Mouse (Mus musculus) midbrain, embryonic 15.5 days (tissue): ENCODE measurements around the gene Smim26. TPM values are rescaled to one million over a fixed set of nuclear protein-coding genes. Genes with fewer than 3 reads are reported as not detected.

Experiments used
- ATAC-seq: fragments of 200-750 bp; cut with Nextera tagmentation; replicated peaks from 2 replicates; pipeline ENCODE4 v1.8.0; 2017; ENCODE audit warnings: moderate TSS enrichment
- H3K27ac ChIP-seq: fragments of 300-500 bp; sonication (generic); 2 replicates; pipeline ENCODE4 v1.5.1; 2015; ENCODE audit warnings: mild to moderate bottlenecking, inconsistent platforms
- H3K27me3 ChIP-seq: fragments of 300-500 bp; sonication (generic); replicated peaks from 2 replicates; pipeline ENCODE4 v1.6.1; 2015; ENCODE audit warnings: inconsistent platforms
- H3K36me3 ChIP-seq: fragments of 300-500 bp; sonication (generic); replicated peaks from 2 replicates; pipeline ENCODE4 v1.6.1; 2015; ENCODE audit warnings: inconsistent platforms
- H3K4me1 ChIP-seq: fragments of 300-500 bp; sonication (generic); 2 replicates; pipeline ENCODE4 v1.6.1; 2015; ENCODE audit warnings: inconsistent platforms
- H3K4me2 ChIP-seq: fragments of 300-500 bp; sonication (generic); 2 replicates; pipeline ENCODE4 v1.6.1; 2015; ENCODE audit warnings: inconsistent platforms, mild to moderate bottlenecking, moderate library complexity
- H3K4me3 ChIP-seq: fragments of 300-500 bp; sonication (generic); 2 replicates; pipeline ENCODE4 v1.5.1; 2015; ENCODE audit warnings: mild to moderate bottlenecking, inconsistent platforms
- H3K9ac ChIP-seq: fragments of 300-500 bp; sonication (generic); 2 replicates; pipeline ENCODE4 v1.6.1; 2015; ENCODE audit warnings: mild to moderate bottlenecking, inconsistent platforms
- H3K9me3 ChIP-seq: fragments of 300-500 bp; sonication (generic); 2 replicates; pipeline ENCODE4 v1.6.1; 2016; ENCODE audit warnings: inconsistent platforms
- WGBS: fragments of 180-500 bp; shearing (Covaris S2); methylation state at CpG from one replicate; pipeline ENCODE4 v1.1.7; 2015; ENCODE audit warnings: mixed read lengths; 5-methylcytosine and 5-hydroxymethylcytosine counted together
- polyA plus RNA-seq: library from polyadenylated mRNA; unstranded; fragments of >200 nt; fragmentation: Nextera tagmentation; extraction: Ambion mirVana; gene quantifications from 2 replicates; pipeline ENCODE4 v1.2.1, GENCODE M21; 2015

Smim26 gene
- polyA plus RNA-seq, 1 experiment from 2014 or later: 53.0 TPM

DNA sequence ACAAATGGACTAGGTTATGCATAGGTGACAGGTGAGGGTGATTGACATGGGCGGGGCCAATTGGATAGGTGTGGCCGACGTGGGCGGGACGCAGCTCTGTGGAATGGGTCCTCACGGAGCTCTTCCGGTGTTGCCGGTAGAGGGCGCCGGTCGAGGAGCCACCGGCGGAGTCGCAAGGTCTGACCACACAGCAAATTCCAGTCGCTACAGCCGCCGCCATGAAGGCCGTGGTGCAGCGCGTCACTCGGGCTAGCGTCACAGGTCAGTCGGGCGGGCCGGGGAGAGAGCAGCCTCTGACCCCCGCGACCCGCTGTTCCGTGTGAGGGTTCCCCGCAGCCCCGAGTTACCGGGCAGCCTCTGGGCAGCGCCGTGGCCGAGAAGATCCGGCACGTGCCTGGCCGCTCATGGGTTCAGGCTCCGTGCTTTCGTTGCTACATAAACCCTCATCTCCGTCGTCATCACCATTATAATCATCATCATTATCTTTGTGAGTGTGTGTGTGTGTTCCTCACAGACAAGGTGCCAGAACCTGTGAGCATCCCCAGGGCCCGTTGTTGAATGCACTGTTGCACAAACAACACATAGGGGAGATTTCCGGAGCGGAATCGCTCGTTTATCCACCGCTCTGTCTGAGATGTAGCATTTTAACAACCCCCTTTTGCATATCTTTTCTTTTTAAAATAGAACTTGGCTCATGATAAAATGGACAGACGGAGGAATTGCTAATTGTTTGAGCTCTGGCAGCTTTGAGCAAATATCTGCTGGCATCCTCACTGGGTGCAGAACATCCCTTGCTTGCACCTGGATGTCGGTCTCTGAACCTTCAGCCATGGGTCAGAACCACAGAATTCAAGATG is 6.2 kb downstream of the Smim26 start, which contains the start of gene Dtd1:
Dtd1 (plus strand) TSS at position 67 of the 857 bp plus-strand sequence.
- H3K9me3 ChIP-seq: no peaks in the 10 kb centered on the region
- no peaks in the 10 kb centered on the region for H3K27me3 ChIP-seq
- peak within 1 kb of the TSS; percentile 78 for H3K27ac ChIP-seq
- peak; percentile 96 for ATAC-seq
- peak within 1 kb of the TSS; percentile 58 for H3K4me3 ChIP-seq
- peaks cover 4% of the 10 kb centered on the region; the same call in 1 of the 2 replicates for H3K36me3 ChIP-seq
- 1% methylated on average over 50 of the region's 50 CpGs for WGBS
- peak within 1 kb of the TSS; percentile 47 for H3K4me2 ChIP-seq
- H3K9ac ChIP-seq: peak within 1 kb of the TSS; percentile 70
- H3K4me1 ChIP-seq: peaks cover 7% of the 10 kb centered on the region

- peaks cover 4% of the 10 kb centered on the region; the same call in 1 of the 2 replicates for H3K36me3 ChIP-seq
- no peak overlapping the region for H3K9ac ChIP-seq
- ATAC-seq: no peak
- peaks cover 7% of the 10 kb centered on the region for H3K4me1 ChIP-seq
- H3K27ac ChIP-seq: no peak overlapping the region
- H3K9me3 ChIP-seq: no peaks in the 10 kb centered on the region
- 94% methylated on average over 1 of the region's 1 CpGs for WGBS
- no peak overlapping the region for H3K4me2 ChIP-seq
- H3K4me3 ChIP-seq: no peak overlapping the region
- H3K27me3 ChIP-seq: no peaks in the 10 kb centered on the region
Observed at GRCm38 (mm10) chr2:144601576-144601975, 7.7 kb downstream of the Smim26 start.

GRCm38 (mm10) chr2:144613956-144614355 is 20.1 kb downstream of the Smim26 start:
- Histone ChIP-seq H3K4me1 (no peaks in the 10 kb centered on the region), H3K36me3 (no peaks in the 10 kb centered on the region), H3K9me3 (no peaks in the 10 kb centered on the region; the same call in 1 of the 2 replicates), H3K9ac (no peak overlapping the region), H3K27me3 (no peaks in the 10 kb centered on the region), H3K27ac (no peak overlapping the region), H3K4me2 (no peak overlapping the region), H3K4me3 (no peak overlapping the region)
- WGBS: 96% methylated on average over 6 of the region's 6 CpGs
- ATAC-seq: no peak

DNA sequence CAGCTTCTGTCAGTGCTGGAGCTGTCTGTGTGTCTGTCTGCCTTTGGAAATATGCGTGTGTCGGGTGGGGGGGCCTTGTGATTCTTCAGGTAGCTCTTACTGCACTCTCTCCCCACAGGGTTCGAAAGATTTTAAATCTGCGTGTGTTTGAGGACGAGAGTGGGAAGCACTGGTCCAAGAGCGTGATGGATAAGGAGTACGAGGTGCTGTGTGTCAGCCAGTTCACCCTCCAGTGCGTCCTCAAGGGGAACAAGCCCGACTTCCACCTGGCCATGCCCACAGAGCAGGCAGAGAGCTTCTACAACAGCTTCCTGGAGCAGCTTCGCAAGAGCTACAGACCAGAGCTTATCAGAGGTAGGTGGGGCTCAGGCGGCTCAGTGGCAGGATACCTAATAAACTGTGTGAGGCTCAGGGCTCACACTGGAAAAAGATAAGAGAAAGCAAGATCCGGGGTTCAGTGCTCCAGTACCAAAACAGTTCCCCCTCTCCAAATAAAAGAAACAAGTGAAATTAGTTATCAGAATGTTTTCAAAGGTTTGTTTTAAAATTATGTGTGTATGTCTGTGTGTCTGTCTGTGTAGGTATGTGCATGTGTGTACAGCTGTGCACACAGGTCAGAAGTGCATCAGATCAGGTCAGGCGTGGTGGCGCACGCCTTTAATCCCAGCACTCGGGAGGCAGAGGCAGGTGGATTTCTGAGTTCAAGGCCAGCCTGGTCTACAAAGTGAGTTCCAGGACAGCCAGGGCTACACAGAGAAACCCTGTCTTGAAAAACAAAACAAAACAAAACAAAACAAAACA is 23.4 kb downstream of the Smim26 start:
- ATAC-seq: no peak
- Histone ChIP-seq H3K4me1 (no peaks in the 10 kb centered on the region), H3K9ac (no peak overlapping the region), H3K9me3 (no peaks in the 10 kb centered on the region; the same call in 1 of the 2 replicates), H3K27me3 (no peaks in the 10 kb centered on the region), H3K4me2 (no peak overlapping the region), H3K27ac (no peak overlapping the region), H3K36me3 (no peaks in the 10 kb centered on the region), H3K4me3 (no peak overlapping the region)
- 93% methylated on average over 16 of the region's 16 CpGs for WGBS

DNA sequence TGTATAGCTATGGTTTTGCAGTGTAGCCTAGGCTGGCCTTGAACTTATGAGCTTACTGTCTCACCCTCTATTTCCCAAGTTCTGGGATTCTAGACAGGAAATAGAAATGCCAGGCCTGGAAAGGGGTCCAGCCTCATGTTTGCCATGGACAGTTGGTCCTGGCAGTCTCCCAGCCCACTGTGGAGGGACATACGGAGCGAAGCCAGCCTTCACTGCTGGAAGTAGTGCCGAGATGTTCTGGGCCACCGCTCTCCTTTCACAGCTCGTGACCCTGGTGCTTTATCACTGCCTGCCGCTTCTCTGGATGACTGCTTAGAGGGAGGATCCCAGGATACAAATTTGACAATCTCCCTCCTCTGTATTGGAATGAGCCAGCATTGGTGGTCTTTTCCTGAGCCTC is 27.6 kb downstream of the Smim26 start:
- Histone ChIP-seq H3K9me3 (no peaks in the 10 kb centered on the region), H3K27ac (no peak overlapping the region), H3K36me3 (peaks cover 8% of the 10 kb centered on the region; the same call in 1 of the 2 replicates), H3K27me3 (no peaks in the 10 kb centered on the region), H3K4me3 (no peak overlapping the region), H3K4me2 (no peak overlapping the region), H3K4me1 (no peaks in the 10 kb centered on the region), H3K9ac (no peak overlapping the region)
- WGBS: 32% methylated on average over 6 of the region's 6 CpGs
- no peak for ATAC-seq

DNA sequence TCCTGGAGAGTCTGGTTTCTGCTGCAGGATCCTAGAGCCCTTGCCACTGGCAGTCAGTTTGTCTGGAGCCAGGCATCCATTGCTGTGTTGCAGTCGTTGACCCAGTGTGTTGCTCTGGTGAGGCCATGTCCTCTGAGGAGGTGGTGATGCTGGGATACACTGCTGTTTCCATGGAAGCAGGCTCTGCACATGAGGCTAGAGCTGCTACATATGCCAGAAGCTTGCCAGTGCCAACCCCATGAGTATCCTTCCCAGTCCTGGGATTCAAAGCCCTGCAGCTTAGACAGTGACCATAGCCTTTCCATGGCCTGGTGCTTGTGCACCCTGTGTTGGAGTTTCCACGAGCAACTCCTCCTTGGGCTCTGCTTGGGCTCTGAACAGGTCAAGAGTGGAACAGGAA is 39.7 kb downstream of the Smim26 start:
- 92% methylated on average over 2 of the region's 2 CpGs for WGBS
- ATAC-seq: no peak; the same call in 1 of the 2 replicates

DNA sequence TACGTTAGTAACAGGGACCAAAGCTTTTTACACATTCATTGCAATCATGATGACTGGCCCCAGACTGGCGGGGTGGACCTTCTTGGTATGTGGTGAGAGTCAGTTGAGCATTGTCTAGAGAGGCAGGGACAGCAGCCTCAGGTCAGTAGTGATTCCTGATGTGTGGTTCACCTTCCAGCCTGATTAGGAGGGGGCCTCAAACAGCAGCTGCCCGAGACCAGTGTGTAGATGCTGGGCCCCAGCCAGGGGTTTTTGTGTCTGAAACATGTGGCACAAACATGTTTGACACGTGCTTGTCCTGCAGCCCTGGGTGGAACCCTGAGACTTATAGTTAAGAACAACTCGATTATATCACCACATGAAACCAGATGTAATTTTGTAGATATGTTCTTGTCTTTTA is 40.4 kb downstream of the Smim26 start:
- Histone ChIP-seq H3K9me3 (no peaks in the 10 kb centered on the region), H3K27me3 (no peaks in the 10 kb centered on the region), H3K27ac (no peak overlapping the region), H3K4me2 (no peak overlapping the region), H3K9ac (no peak overlapping the region), H3K4me1 (no peaks in the 10 kb centered on the region), H3K36me3 (peaks cover 5% of the 10 kb centered on the region; the same call in 1 of the 2 replicates), H3K4me3 (no peak overlapping the region)
- 76% methylated on average over 5 of the region's 5 CpGs for WGBS
- no peak for ATAC-seq

More for the DNA sequence above, 39.7 kb downstream of the Smim26 start:
- no peaks in the 10 kb centered on the region for H3K27me3 ChIP-seq
- H3K9me3 ChIP-seq: no peaks in the 10 kb centered on the region
- H3K27ac ChIP-seq: no peak overlapping the region
- H3K4me2 ChIP-seq: no peak overlapping the region
- H3K4me3 ChIP-seq: no peak overlapping the region
- H3K36me3 ChIP-seq: peaks cover 5% of the 10 kb centered on the region; the same call in 1 of the 2 replicates
- no peak overlapping the region for H3K9ac ChIP-seq
- H3K4me1 ChIP-seq: no peaks in the 10 kb centered on the region

DNA sequence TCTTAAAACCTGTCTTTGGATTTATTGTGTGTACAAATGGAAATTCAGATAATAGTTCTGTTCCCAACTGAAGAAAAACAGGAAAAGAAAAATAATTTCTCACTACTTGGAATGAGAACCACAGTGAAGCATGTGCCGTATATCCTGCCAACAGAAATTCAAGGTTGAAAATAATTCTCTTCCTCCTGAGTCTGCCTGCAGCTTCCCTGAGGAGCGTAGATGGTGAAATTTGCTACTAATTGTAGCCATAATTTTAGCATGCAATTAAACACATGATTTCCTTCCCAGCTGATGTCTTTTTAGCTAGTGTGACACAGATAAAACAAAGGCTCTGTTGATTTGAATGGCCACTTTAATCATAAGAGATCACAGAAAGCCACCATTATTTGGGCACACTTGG is 40.9 kb downstream of the Smim26 start:
- H3K4me2 ChIP-seq: no peak overlapping the region
- H3K27me3 ChIP-seq: no peaks in the 10 kb centered on the region
- no peaks in the 10 kb centered on the region for H3K9me3 ChIP-seq
- no peak overlapping the region for H3K27ac ChIP-seq
- 71% methylated on average over 2 of the region's 2 CpGs for WGBS
- no peak for ATAC-seq
- H3K36me3 ChIP-seq: peaks cover 5% of the 10 kb centered on the region; the same call in 1 of the 2 replicates
- H3K4me1 ChIP-seq: no peaks in the 10 kb centered on the region
- no peak overlapping the region for H3K9ac ChIP-seq
- H3K4me3 ChIP-seq: no peak overlapping the region

DNA sequence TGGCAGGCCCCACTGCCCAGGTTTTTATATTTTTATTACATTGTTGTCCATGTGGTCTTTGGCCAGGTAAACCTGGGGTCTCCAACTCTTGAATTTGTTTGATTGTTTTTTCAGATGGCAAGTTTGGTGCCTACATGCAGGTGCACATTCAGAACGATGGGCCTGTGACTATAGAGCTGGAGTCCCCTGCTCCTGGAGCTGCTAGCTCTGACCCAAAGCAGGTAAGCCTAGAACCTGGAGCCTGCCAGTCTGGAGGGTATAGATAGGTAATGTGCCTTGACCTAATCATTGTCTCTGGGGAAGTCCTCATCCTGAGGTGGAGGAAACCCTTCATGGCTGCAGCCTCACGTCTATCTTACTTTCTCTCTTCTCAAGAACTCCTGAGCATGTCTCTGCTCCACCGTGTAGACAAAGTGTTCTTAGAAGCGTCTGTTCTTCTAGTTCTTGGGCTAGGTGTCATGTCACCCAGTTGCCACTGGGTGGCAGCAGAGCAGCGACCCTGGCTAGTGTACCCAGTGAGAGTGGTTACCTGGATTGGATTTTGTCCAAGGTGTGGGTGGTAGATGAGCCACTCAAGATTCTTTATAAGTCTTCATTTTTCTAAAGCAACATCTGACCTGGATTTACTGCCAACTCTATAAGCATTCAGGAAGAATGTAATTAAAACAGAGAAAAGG is 41.9 kb downstream of the Smim26 start:
- ATAC-seq: peak; percentile 78
- Histone ChIP-seq H3K9ac (no peak overlapping the region), H3K9me3 (no peaks in the 10 kb centered on the region), H3K4me3 (no peak overlapping the region), H3K27me3 (no peaks in the 10 kb centered on the region), H3K4me1 (0 out of 2 replicates have a peak, but pooled peaks cover 2% of the 10 kb centered on the region), H3K36me3 (peaks cover 5% of the 10 kb centered on the region; the same call in 1 of the 2 replicates), H3K27ac (no peak overlapping the region), H3K4me2 (no peak overlapping the region)
- WGBS: 22% methylated on average over 5 of the region's 5 CpGs

GRCm38 (mm10) chr2:144637204-144637603 is 43.4 kb downstream of the Smim26 start:
- WGBS: 85% methylated on average over 4 of the region's 4 CpGs

GRCm38 (mm10) chr2:144637671-144638395 is 44.0 kb downstream of the Smim26 start:
- no peak for ATAC-seq
- H3K27ac ChIP-seq: no peak overlapping the region
- no peak overlapping the region for H3K4me3 ChIP-seq
- H3K9me3 ChIP-seq: no peaks in the 10 kb centered on the region
- H3K36me3 ChIP-seq: no peaks in the 10 kb centered on the region
- H3K4me2 ChIP-seq: no peak overlapping the region
- WGBS: 76% methylated on average over 11 of the region's 12 CpGs
- no peaks in the 10 kb centered on the region for H3K27me3 ChIP-seq
- 0 out of 2 replicates have a peak, but pooled peaks cover 2% of the 10 kb centered on the region for H3K4me1 ChIP-seq
- no peak overlapping the region for H3K9ac ChIP-seq

More at GRCm38 (mm10) chr2:144637204-144637603, 43.4 kb downstream of the Smim26 start:
- Histone ChIP-seq H3K36me3 (peaks cover 4% of the 10 kb centered on the region; the same call in 1 of the 2 replicates), H3K27ac (no peak overlapping the region), H3K4me1 (0 out of 2 replicates have a peak, but pooled peaks cover 2% of the 10 kb centered on the region), H3K4me2 (no peak overlapping the region), H3K9ac (no peak overlapping the region), H3K4me3 (no peak overlapping the region), H3K9me3 (no peaks in the 10 kb centered on the region), H3K27me3 (no peaks in the 10 kb centered on the region)
- no peak for ATAC-seq
